Mouse (Mus musculus) limb, embryonic 12.5 days (tissue): Measurements from ENCODE around the gene Egflam. TPM values are rescaled to one million over a fixed set of nuclear protein-coding genes. Genes with fewer than 3 reads are reported as not detected.

ENCODE experiments used
- ATAC-seq: fragments of 200-750 bp; cut with Nextera tagmentation; 2 replicates; pipeline ENCODE4 v1.8.0; 2017; ENCODE audit warnings: low read depth, moderate TSS enrichment; ENCODE audit not compliant: insufficient number of reproducible peaks, insufficient read depth, low FRiP score, low TSS enrichment
- H3K27ac ChIP-seq: fragments of 300-500 bp; sonication (generic); 2 replicates; pipeline ENCODE4 v1.5.1; 2016; ENCODE audit warnings: mild to moderate bottlenecking, moderate library complexity
- H3K27me3 ChIP-seq: fragments of 300-500 bp; sonication (generic); 2 replicates; pipeline ENCODE4 v1.6.1; 2016; ENCODE audit warnings: mild to moderate bottlenecking, moderate library complexity
- H3K36me3 ChIP-seq: fragments of 300-500 bp; sonication (generic); 2 replicates; pipeline ENCODE4 v1.6.1; 2016; ENCODE audit warnings: mild to moderate bottlenecking, moderate library complexity
- H3K4me1 ChIP-seq: fragments of 300-500 bp; sonication (generic); replicated peaks from 2 replicates; pipeline ENCODE4 v1.6.1; 2016
- H3K4me2 ChIP-seq: fragments of 300-500 bp; sonication (generic); 2 replicates; pipeline ENCODE4 v1.6.1; 2016; ENCODE audit warnings: mild to moderate bottlenecking, moderate library complexity
- H3K4me3 ChIP-seq: fragments of 300-500 bp; sonication (generic); replicated peaks from 2 replicates; pipeline ENCODE4 v1.5.1; 2016; ENCODE audit warnings: mild to moderate bottlenecking
- H3K9ac ChIP-seq: fragments of 300-500 bp; sonication (generic); replicated peaks from 2 replicates; pipeline ENCODE4 v1.6.1; 2016; ENCODE audit warnings: mild to moderate bottlenecking, moderate library complexity
- H3K9me3 ChIP-seq: fragments of 300-500 bp; sonication (generic); 2 replicates; pipeline ENCODE4 v1.6.1; 2016; ENCODE audit warnings: mild to moderate bottlenecking, moderate library complexity
- WGBS: fragments of 180-500 bp; shearing (Covaris S2); methylation state at CpG from one replicate; pipeline ENCODE4 v1.1.7; 2016; 5-methylcytosine and 5-hydroxymethylcytosine counted together
- polyA plus RNA-seq: library from polyadenylated mRNA; unstranded; fragments of >200 nt; fragmentation: Nextera tagmentation; extraction: Ambion mirVana; gene quantifications from 2 replicates; pipeline ENCODE4 v1.2.1, GENCODE M21; 2016

Gene Egflam
- polyA plus RNA-seq, 1 experiment from 2014 or later: 19.6 TPM

DNA sequence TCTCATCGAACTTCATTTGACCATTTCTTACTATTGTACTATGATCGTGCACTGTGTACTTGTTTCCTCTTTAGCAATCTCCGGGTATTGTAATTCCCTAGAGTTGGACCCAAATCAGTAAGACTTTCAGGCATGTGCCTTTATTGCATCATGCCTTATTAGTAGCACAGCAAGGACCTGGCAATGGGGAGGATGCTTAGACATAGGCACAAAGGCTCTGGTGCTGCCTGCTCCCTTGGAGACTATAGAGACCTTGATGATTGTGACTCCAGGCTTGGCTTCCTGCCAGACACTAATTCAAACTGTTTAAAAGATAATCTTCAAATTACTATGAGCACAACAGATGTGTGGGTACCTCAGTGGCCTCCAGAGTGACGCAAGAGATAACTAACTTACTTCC, 149.0 kb downstream of the Egflam start:
- Histone ChIP-seq H3K27ac (no peak overlapping the region), H3K9ac (no peak overlapping the region), H3K4me3 (no peak overlapping the region), H3K9me3 (0 out of 2 replicates have a peak, but pooled peaks cover 8% of the 10 kb centered on the region), H3K4me2 (no peak overlapping the region), H3K27me3 (no peaks in the 10 kb centered on the region), H3K4me1 (no peaks in the 10 kb centered on the region), H3K36me3 (peaks cover 29% of the 10 kb centered on the region)
- whole genome bisulfite sequencing: 93% methylated on average over 4 of the region's 4 CpGs
- ATAC-seq: no peak

DNA sequence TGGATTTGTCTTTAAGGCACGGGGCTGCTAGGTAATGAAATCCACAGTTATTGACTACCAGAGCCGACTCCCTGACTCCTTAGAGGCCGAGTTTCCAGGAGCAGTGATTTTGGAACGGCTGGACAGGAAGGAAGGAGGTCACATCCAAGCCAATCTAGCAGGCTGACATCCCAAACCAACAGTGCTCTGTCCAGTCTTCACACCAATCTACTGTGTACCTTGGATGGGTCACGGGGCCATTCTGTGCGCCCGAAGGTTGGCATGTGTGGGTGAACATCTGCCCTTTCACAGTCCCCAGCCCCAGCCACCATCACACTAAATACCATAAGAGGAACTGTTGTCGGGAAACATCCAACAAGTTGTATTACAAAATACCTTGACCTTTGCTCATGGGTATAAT, 150.9 kb downstream of the Egflam start:
- H3K4me1 ChIP-seq: no peaks in the 10 kb centered on the region
- no peak overlapping the region for H3K9ac ChIP-seq
- no peaks in the 10 kb centered on the region for H3K27me3 ChIP-seq
- H3K27ac ChIP-seq: no peak overlapping the region
- H3K9me3 ChIP-seq: 0 out of 2 replicates have a peak, but pooled peaks cover 8% of the 10 kb centered on the region
- no peak for ATAC-seq
- H3K4me3 ChIP-seq: no peak overlapping the region
- peaks cover 23% of the 10 kb centered on the region for H3K36me3 ChIP-seq
- no peak overlapping the region for H3K4me2 ChIP-seq
- 89% methylated on average over 8 of the region's 8 CpGs for WGBS

DNA sequence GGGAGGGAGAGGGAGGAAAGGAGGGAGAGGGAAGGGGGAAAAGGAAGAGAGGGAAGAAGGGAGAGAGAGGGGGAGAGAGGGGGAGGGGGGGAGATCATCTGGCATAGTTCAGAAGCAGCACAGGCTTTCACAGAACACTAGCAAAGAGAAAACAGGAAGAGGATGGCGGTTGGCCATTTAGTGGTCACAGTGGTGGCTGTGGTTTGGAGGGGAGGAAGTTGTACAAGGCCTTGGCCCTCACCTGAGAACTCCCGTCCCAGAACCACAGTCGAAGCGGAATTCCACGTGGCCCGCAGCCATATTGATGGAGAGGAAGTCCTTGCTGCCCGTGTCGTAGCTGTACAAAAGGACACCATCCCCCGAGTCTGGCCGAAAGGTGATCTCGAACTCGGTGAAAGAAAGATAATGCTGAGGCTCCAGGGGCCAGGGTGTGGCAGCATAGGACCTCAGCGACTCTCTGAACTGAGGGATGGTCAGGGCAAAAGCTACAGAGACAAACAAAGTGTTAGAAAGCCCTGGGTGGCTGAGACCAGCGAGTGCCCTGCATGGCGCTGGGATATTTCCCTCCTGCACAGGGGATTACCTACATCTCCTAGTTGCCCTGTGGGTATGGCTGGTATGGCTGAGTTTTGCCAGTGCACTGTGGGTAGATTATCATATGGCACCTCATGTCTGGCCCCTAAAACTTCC, 155.9 kb downstream of the Egflam start:
- 0 out of 2 replicates have a peak, but pooled peaks cover 3% of the 10 kb centered on the region for H3K36me3 ChIP-seq
- H3K9me3 ChIP-seq: no peaks in the 10 kb centered on the region
- no peaks in the 10 kb centered on the region for H3K4me1 ChIP-seq
- H3K27ac ChIP-seq: no peak overlapping the region
- no peak for ATAC-seq
- no peak overlapping the region for H3K4me3 ChIP-seq
- no peak overlapping the region for H3K4me2 ChIP-seq
- 81% methylated on average over 15 of the region's 15 CpGs for WGBS
- H3K9ac ChIP-seq: no peak overlapping the region
- H3K27me3 ChIP-seq: no peaks in the 10 kb centered on the region

DNA sequence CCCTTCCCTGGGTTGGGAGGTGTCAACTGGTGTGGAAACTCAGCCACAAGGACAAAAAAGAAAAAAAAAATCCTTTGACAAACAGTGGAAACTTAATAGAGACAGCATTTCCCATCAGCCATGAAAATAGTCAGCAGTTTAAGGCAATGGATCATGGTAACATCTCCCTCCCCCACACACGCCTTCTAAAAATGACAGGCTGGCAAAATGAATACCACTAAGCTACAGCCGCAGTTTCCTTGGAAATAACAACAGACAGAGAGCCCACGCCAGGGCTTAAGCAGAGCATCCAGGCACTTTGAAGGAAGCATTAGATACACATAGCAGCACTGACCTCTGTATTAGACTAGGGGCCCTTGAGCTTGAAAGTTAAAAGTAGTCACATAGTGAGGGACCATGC, 157.2 kb downstream of the Egflam start:
- 83% methylated on average over 3 of the region's 3 CpGs for WGBS
- Histone ChIP-seq H3K27ac (no peak overlapping the region), H3K4me2 (no peak overlapping the region), H3K9me3 (no peaks in the 10 kb centered on the region), H3K27me3 (no peaks in the 10 kb centered on the region), H3K36me3 (0 out of 2 replicates have a peak, but pooled peaks cover 8% of the 10 kb centered on the region), H3K9ac (no peak overlapping the region), H3K4me3 (no peak overlapping the region), H3K4me1 (no peaks in the 10 kb centered on the region)
- no peak for ATAC-seq

DNA sequence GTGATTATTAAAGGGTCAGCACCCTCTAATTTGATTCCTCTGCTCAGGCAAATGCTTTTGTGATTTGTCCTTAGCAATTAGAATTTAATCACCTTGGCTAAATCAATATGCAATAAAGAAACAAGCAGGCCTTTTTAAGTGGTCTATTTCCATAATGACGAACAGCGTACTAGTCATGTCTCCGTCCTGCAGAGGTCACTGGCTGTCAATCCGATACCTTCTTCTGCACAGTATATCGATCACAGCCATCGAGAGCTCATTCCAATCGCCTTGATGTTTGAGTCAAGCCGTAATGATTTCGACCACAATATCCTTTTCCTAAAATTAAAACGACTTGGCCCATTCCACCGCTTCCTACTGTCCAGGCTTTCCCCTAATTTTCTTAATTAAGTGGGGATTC, 158.3 kb downstream of the Egflam start:
- H3K4me3 ChIP-seq: no peak overlapping the region
- H3K27me3 ChIP-seq: no peaks in the 10 kb centered on the region
- no peak overlapping the region for H3K9ac ChIP-seq
- ATAC-seq: no peak
- no peak overlapping the region for H3K4me2 ChIP-seq
- 86% methylated on average over 11 of the region's 11 CpGs for WGBS
- H3K4me1 ChIP-seq: no peaks in the 10 kb centered on the region
- 0 out of 2 replicates have a peak, but pooled peaks cover 8% of the 10 kb centered on the region for H3K36me3 ChIP-seq
- H3K9me3 ChIP-seq: no peaks in the 10 kb centered on the region
- no peak overlapping the region for H3K27ac ChIP-seq

DNA sequence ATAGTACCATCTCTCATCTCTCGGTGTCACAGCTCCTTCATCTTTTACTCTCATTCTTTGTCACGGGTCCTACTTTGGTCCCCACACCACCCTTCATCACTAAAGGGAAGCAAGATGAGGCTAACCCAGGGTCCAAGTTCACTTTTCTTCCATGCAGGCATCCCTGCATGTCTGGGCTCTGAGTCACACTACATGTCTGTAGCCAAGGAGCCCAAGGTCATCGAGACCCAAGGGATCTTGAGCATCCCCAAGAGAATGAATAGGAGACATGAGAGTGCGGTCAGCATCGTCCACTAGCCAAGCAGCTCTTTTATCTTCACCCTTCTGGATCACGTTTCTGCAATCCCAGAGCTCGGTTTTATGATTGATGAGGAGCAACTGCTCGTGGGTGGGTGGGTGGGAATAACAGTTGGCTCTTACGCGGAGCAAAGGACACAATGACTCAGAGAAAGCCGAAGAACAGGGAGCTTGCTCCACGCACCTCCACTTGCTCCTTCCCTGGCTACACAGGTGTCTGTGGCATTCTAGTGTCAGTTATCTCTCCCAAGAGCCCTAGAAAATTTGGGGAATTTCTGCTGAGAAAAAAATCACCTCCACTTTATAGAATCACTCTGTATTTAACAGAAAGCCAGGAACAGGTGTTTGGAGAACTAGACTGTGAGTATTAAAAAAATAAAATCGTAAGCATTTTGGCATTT, 164.7 kb downstream of the Egflam start:
- H3K9ac ChIP-seq: no peak overlapping the region
- no peak overlapping the region for H3K4me2 ChIP-seq
- H3K27me3 ChIP-seq: no peaks in the 10 kb centered on the region
- H3K4me3 ChIP-seq: no peak overlapping the region
- H3K36me3 ChIP-seq: 0 out of 2 replicates have a peak, but pooled peaks cover 4% of the 10 kb centered on the region
- WGBS: 83% methylated on average over 13 of the region's 13 CpGs
- no peak overlapping the region for H3K27ac ChIP-seq
- no peaks in the 10 kb centered on the region for H3K4me1 ChIP-seq
- no peaks in the 10 kb centered on the region for H3K9me3 ChIP-seq
- ATAC-seq: no peak

DNA sequence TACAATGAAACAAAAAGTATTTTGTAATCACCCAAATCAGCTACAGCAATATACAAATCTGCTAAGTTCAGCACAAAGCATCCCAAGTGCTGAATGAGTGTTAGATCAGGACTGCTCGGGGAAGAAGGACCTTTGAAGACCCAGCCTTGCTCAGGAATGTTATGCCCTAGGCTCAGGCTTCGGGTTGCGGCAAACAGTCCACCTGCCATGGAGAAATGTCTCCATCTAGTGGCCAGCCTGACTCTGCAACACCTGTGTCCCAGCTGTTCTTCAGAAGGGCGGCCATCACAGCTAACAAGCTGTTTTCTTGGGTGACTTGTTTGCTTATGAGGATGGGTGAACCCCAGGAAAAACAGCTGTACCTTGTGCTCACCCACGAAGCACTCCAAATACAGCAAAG, 172.0 kb downstream of the Egflam start:
- peak; percentile 78 for ATAC-seq
- peaks cover 17% of the 10 kb centered on the region for H3K4me1 ChIP-seq
- no peak overlapping the region for H3K4me3 ChIP-seq
- no peak overlapping the region for H3K4me2 ChIP-seq
- no peaks in the 10 kb centered on the region for H3K27me3 ChIP-seq
- WGBS: 3% methylated on average over 5 of the region's 5 CpGs
- H3K9ac ChIP-seq: no peak overlapping the region
- no peaks in the 10 kb centered on the region for H3K36me3 ChIP-seq
- H3K27ac ChIP-seq: no peak overlapping the region
- H3K9me3 ChIP-seq: no peaks in the 10 kb centered on the region

DNA sequence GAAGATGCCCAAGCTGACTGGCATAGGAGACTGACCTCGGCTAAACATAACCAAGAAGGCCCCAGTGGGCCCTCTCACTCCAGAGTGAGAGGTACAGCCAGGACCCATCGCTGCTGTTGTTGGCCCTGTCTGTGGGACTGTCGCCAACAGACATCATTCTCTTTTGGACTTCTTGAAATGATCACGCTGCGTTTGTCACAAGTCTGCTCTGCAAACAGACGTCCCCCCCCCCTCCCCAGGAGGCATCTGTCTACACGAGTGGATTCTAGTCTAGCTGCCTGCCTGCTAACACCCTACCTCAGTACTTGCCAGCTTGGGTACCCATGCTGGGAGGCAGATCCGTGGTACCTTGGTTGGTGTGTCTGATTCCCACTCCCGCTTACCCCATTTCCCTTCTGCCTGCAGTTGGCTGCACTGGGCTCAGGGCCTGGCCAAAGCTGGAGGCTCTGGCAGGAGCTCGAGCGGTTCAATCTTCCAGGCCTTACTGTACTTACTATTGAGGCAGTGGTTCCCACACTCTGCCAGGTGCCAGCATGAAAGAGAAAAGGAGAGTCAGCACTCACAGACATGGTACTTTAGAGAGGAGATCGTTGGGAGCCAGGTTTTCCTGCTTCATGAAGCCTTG, 173.9 kb downstream of the Egflam start:
- H3K36me3 ChIP-seq: no peaks in the 10 kb centered on the region; the same call in 1 of the 2 replicates
- H3K4me3 ChIP-seq: no peak overlapping the region
- peaks cover 17% of the 10 kb centered on the region for H3K4me1 ChIP-seq
- H3K9ac ChIP-seq: no peak overlapping the region
- H3K4me2 ChIP-seq: no peak overlapping the region
- H3K9me3 ChIP-seq: no peaks in the 10 kb centered on the region
- no peaks in the 10 kb centered on the region for H3K27me3 ChIP-seq
- no peak overlapping the region for H3K27ac ChIP-seq
- no peak for ATAC-seq
- WGBS: 90% methylated on average over 12 of the region's 12 CpGs

DNA sequence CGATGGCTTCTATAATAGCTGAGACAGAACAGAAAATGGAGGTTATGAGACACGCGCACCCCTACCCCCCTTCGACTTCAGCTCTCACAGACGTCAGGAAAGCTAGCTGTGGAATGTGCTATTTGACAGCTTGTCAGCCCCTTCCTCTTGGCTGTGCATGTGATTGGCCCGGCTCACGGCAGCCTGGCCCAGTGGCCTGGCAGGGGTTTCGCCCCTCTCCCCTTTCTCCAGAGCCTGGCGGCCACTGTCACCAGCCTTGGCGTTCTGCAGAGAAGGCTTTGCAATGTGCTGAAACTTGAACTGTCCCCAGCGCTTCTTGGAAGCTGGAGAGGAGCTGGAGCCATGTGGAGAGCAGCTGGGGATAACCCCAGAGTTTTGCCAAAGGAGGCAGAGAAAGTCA, 175.4 kb downstream of the Egflam start:
- Histone ChIP-seq H3K9me3 (no peaks in the 10 kb centered on the region), H3K27ac (no peak overlapping the region), H3K9ac (no peak overlapping the region), H3K4me3 (no peak overlapping the region), H3K36me3 (no peaks in the 10 kb centered on the region; the same call in 1 of the 2 replicates), H3K4me1 (peaks cover 17% of the 10 kb centered on the region), H3K27me3 (no peaks in the 10 kb centered on the region), H3K4me2 (no peak overlapping the region)
- 0 out of 2 replicates have a peak, but pooled peaks have one; percentile 39 for ATAC-seq
- WGBS: 37% methylated on average over 11 of the region's 11 CpGs

DNA sequence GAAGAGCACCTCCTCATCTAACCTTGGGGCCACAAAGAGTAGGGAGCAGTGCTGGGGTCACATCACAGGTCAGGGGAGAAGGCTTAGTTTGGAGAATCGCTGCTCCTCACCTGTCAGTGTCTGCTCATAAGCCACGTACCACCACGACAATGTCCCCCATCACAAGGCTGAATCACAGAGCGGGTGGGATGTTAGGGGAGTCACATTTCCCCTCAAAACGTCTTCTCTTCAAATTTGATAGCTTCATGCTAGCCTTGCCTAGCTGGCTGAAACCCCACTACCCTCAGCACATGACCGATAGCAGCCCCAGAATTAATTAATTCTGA, 181.0 kb downstream of the Egflam start:
- no peaks in the 10 kb centered on the region for H3K27me3 ChIP-seq
- H3K27ac ChIP-seq: no peak overlapping the region
- H3K9ac ChIP-seq: no peak overlapping the region
- H3K4me3 ChIP-seq: no peak overlapping the region
- ATAC-seq: no peak
- no peaks in the 10 kb centered on the region for H3K9me3 ChIP-seq
- H3K36me3 ChIP-seq: no peaks in the 10 kb centered on the region; the same call in 1 of the 2 replicates
- 78% methylated on average over 6 of the region's 6 CpGs for WGBS
- H3K4me1 ChIP-seq: peaks cover 5% of the 10 kb centered on the region
- no peak overlapping the region for H3K4me2 ChIP-seq

DNA sequence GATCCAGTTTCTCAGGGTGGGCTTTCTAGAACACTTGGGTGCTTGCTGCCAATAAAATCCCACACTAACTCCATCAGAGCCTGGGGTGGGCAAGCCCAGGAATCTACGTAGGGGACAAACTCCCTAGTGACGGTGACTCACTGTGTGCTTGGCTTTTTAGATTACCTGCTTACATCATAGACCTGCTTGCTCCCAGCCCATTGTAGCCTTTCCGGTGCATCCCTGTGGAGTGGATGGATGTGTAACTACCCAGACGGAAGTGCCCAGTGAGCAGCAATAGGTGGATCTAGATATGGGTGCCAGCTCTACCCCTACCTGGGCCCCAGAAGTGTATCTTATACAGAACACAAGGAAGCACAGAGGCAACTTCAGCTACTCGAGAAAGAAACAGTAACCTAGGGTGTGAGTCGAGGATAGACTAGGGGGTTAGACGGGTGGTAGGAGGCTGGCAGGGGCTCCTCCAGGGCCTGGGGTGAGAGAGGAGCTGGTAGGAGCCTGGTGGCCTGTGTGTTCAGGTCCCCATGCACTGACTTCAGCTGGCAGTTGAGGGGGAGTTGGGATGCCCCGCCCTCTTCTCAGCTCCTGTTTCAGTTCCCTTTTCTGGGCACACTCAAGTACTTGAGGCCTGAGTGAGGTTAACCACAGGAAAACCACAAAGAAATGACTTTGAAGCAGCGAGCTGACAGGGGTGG, 181.5 kb downstream of the Egflam start:
- no peak overlapping the region for H3K4me2 ChIP-seq
- no peaks in the 10 kb centered on the region; the same call in 1 of the 2 replicates for H3K36me3 ChIP-seq
- no peak overlapping the region for H3K27ac ChIP-seq
- H3K4me3 ChIP-seq: no peak overlapping the region
- H3K4me1 ChIP-seq: no peaks in the 10 kb centered on the region; the same call in 1 of the 2 replicates
- ATAC-seq: no peak
- WGBS: 82% methylated on average over 9 of the region's 9 CpGs
- H3K9ac ChIP-seq: no peak overlapping the region
- H3K27me3 ChIP-seq: no peaks in the 10 kb centered on the region
- H3K9me3 ChIP-seq: no peaks in the 10 kb centered on the region
